Mouse (Mus musculus) cerebral cortex, adult 2 months (tissue): ENCODE data around the gene Rnf157.

ENCODE experiments used
- WGBS: fragments of 180-500 bp; shearing (Covaris S2); methylation state at CpG from one replicate; pipeline ENCODE4 v1.1.7; 2018; 5-methylcytosine and 5-hydroxymethylcytosine counted together

Rnf157 gene

DNA sequence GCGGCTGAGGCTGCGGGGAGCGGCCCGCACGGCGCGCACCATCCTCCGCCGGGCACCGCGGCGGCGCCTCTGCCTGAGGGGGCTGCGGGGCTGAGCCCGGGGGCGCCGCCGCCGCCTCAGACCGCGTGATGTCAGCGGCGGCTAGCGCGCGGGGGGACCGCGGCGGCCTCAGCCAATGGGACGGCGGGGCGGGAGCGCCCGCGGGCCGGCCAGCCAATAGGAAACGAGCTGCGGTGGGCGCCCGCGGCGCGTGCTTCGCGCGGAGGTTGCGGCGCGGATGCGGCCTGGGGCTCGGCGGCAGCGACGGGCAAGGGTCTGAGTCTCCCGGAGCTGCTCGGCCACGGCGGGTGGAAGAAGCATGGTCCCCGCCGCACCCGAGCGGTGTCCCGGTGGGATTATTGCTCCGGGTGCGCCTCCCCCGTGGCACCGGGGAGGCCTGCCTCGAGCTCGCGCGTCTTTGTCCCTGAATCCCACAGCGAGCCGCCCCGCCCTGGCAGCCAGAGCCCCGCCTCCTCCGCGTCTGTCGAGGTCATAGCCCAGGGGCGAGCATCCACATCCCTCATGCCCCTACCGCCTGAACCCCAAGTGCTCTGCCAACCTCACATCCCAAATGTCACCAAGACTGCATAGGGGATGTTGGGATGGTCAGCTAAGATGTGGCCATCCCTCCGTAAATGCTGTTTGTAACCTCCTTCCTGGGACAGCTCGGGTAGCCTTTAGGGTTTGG is at the start of gene Rnf157:
Rnf157 (minus strand) TSS at position 129 of the 727 bp plus-strand sequence.
- 1% methylated on average over 82 of the region's 82 CpGs for WGBS

- 73% methylated on average over 4 of the region's 4 CpGs for WGBS
These were observed 47.0 kb upstream of the Rnf157 start for GRCm38 (mm10) chr11:116459786-116460185.

- 83% methylated on average over 8 of the region's 8 CpGs for WGBS
These were observed 43.4 kb upstream of the Rnf157 start for GRCm38 (mm10) chr11:116456234-116456633.

DNA sequence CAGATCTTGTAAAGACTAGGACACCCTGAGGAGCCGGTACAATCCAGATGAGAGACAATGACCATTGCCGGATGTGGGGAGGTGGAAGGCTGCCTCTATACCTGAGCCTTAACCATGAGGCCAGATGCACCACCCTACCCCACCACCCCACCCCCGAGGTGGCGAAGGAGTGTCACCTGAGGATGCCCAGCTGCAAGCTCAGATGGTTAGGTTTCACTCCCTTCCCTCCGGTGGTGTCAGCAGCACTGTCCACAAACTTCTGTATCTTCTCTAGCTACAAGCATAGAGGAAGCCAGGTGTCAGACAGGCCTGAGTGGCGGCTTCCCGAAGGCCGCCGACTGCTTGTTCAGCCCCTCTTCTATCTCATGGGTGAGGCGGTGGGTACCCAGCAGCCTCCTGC is 41.1 kb upstream of the Rnf157 start:
- 95% methylated on average over 10 of the region's 10 CpGs for WGBS

DNA sequence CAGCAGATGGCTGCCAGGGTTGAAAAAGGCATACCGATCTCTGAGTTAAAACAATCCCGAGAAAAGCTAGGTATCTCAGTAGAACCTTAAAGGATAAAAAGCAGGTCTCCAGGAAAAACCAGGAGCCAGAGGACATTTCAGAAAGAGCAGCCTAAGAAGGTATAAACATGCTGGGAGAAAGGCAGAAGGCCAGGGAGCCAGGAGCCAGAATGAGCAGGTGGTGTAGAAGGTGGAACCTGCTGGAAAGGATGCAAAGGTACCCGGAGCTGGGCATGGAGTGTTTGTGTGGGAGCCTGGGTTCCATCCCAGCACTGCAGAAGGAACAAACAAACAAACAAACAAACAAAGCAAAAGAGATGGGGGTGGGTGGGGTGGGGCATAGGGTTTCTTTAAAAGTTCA is 36.5 kb upstream of the Rnf157 start:
- WGBS, result 92% methylated on average over 3 of the region's 3 CpGs

GRCm38 (mm10) chr11:116447822-116448221 is 35.0 kb upstream of the Rnf157 start:
- WGBS, result 73% methylated on average over 5 of the region's 5 CpGs

DNA sequence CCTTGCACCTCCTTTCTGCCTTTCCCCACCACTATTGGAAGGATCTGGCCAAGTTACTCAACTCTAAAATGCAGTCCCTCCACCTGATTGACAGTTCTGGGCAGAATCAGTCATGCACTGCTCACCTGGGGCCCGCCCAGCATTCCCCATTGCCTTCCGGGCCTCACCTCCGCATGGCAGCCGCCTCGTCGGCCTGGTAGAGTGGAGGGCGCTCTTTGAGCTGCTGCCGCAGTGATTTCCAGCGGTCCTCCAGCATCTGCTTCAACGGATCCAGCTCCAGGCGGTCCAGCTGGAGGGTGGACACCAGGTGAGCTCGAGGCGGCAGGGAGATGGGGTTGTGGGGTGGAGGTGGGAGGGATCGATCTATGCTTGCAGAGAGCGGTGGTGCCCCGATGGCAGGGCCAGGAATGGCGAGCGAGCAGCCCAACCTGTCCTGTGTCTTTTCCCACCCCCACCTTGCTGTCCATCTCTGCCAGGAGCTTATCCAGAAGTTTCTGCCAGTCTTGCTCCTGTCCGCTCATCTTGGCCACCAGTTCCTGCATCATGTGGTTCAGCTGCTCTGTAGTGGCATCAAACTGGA is 33.6 kb upstream of the Rnf157 start:
- WGBS, result 15% methylated on average over 19 of the region's 19 CpGs

DNA sequence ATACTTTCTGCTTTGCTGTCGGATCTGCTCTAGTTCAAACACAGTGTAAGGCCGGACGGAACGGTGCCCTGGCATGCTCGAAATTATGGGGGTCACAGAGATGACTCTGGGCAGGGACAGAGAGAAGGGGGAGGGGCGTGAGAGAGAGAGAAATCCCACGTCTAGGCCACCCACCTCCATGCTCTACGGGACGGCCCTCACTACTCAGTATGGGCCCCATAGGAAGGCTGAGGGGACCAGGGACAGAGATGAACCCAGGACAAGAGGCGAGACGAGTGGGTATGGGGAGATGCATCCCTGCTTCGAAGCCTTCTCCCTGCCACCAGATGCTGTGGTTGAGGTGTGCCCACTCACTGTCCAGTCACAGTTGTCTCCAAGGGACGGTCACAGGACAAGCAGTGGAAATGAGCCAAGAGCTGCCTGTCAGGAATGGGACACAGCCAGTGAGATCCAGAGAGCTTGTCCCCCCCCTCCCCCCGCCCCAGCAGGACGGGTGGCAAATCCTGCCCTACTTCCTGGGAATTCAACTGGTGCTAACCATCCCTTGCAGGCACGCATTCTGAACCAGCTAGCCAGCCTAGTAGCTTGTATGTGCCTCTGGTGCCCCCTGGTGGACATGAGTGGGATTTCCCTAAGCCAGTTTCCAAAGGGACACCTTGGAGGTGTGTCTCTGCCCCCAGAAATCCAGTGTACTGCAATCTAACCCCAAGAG is 32.9 kb upstream of the Rnf157 start:
- 40% methylated on average over 16 of the region's 16 CpGs for WGBS

DNA sequence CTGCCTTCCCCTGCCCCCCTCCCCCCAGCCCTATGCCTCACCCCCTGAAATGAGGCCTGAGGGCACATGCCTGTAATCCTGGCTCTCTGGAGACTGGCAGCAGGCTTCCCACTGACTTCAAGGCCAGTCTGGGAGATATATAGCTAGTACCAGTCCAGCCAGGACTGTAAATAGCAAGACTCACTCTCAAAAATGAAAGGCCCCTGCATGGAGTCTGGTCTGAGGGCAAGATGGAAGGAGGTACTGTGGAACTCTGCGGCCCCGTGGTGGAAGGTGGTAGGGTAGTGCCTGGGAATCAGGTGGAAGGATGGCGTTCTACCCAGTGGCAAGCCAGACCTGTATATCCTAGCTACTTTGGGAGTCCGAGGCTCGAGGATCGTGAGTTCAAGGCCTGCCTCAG is 31.1 kb upstream of the Rnf157 start:
- WGBS, result 91% methylated on average over 6 of the region's 6 CpGs

GRCm38 (mm10) chr11:116443311-116443710 is 30.5 kb upstream of the Rnf157 start:
- 92% methylated on average over 6 of the region's 6 CpGs for WGBS

- WGBS, result 82% methylated on average over 6 of the region's 6 CpGs
These were observed 30.0 kb upstream of the Rnf157 start for GRCm38 (mm10) chr11:116442867-116443177.

- 84% methylated on average over 15 of the region's 15 CpGs for WGBS
These were observed 29.5 kb upstream of the Rnf157 start for GRCm38 (mm10) chr11:116442129-116442866.

DNA sequence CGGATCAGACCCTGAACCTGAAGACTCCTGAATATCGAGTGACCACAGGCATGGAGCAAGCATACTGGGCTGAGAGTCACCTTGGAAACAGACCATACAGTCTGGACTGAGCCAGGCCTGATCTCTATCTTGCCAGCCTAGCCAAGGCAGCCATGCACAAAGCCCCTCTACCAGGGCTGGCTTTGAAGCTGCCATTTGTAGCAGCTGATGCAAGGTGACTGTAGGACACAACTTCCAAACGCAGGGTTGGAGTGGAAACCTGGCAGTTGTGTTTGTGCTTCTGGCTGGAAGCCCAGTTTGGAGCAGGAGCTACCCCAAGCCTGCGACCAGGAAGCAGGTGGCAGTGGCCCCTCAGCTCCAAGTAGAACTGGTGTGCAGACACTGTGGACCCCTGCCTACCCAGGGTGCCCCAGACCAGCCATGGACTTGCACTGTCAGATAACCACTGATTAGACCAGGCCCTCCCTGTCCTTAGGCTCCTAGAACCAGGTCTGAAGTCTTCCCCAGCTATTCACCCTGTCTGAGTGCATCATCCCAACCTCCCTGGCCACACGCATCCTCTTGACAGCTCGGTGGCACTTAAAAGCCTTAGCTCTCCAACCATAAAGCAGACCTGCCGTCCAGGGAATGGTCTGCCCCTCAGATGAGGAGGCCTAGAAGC is 27.7 kb upstream of the Rnf157 start:
- 68% methylated on average over 7 of the region's 7 CpGs for WGBS

- WGBS, result 81% methylated on average over 19 of the region's 19 CpGs
These were observed 26.7 kb upstream of the Rnf157 start for GRCm38 (mm10) chr11:116439269-116440240.

DNA sequence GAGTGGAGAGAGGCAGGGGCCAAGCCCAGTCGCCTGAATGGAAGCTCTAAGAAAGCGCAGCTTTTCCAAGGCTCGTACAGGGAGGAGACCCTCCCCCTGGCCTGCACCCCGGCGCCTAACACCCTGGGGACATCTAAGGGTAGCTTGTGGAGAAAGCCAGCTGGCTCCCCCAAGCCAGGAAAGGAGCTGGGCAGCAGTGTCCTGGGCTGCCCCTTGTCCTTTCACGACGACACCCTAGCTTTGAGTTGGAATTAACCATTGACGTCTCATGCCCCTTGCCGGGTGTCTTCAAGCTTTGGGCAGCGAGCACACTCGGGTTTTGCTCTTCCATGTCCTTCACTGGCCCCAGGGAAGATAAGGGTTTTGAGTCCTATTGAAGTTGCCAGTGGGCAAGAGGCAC is 24.7 kb upstream of the Rnf157 start:
- WGBS, result 67% methylated on average over 11 of the region's 11 CpGs

DNA sequence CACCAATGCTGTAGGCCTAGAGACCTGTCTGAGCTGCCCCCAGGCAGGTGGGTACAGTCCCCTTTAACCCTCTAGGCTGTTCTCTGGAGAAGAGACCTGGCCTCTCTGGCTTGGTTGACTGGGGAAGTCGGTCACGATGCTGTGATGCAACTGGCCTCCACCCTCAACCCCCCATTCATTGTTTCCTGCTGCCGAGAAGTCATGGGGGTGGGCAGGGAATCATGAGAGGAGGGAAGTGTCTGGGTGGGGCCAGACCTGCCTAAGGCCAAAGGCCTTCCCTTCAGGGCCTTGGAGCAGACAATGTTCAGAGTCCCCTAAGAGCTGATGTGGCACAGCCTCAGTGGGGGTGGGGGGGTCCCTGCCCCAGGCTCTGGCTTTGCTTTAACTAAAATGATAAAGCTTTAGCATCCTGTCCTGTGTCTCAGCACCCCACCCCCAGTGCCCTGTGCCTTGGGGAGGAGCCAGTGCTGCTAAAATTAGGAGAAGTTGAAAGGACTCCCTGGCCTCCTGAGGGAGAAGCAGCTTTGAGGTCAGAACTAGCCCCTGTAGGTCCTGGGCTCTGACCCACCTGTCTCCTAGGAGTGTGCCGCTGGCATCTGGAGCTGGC is 24.0 kb upstream of the Rnf157 start:
- 42% methylated on average over 4 of the region's 4 CpGs for WGBS

- 55% methylated on average over 5 of the region's 5 CpGs for WGBS
These were observed 23.3 kb upstream of the Rnf157 start for GRCm38 (mm10) chr11:116435992-116436724.

GRCm38 (mm10) chr11:116434967-116435752 is 22.3 kb upstream of the Rnf157 start:
- WGBS, result 44% methylated on average over 12 of the region's 12 CpGs
